Mouse (Mus musculus) embryonic facial prominence, embryonic 13.5 days (tissue): Measurements from ENCODE around the gene Rabgap1l. TPM values are rescaled to one million over a fixed set of nuclear protein-coding genes. Genes with fewer than 3 reads are reported as not detected.

Experiments used
- ATAC-seq: fragments of 200-750 bp; cut with Nextera tagmentation; 2 replicates; pipeline ENCODE4 v1.8.0; 2017; ENCODE audit warnings: low read depth; ENCODE audit not compliant: insufficient number of reproducible peaks, insufficient read depth, low FRiP score, low TSS enrichment
- H3K27ac ChIP-seq: fragments of 300-500 bp; sonication (generic); 2 replicates; pipeline ENCODE4 v1.5.1; 2015; ENCODE audit warnings: moderate library complexity, mild to moderate bottlenecking, inconsistent platforms
- H3K27me3 ChIP-seq: fragments of 300-500 bp; sonication (generic); 2 replicates; pipeline ENCODE4 v1.6.1; 2015; ENCODE audit warnings: mild to moderate bottlenecking, inconsistent platforms
- H3K36me3 ChIP-seq: fragments of 300-500 bp; sonication (generic); 2 replicates; pipeline ENCODE4 v1.6.1; 2015; ENCODE audit warnings: mild to moderate bottlenecking, inconsistent platforms
- H3K4me1 ChIP-seq: fragments of 300-500 bp; sonication (generic); 2 replicates; pipeline ENCODE4 v1.6.1; 2015; ENCODE audit warnings: inconsistent platforms
- H3K4me2 ChIP-seq: fragments of 300-500 bp; sonication (generic); 2 replicates; pipeline ENCODE4 v1.6.1; 2015; ENCODE audit warnings: moderate library complexity, mild to moderate bottlenecking, inconsistent platforms
- H3K4me3 ChIP-seq: fragments of 300-500 bp; sonication (generic); 2 replicates; pipeline ENCODE4 v1.5.1; 2015; ENCODE audit warnings: mild to moderate bottlenecking, inconsistent platforms
- H3K9ac ChIP-seq: fragments of 300-500 bp; sonication (generic); 2 replicates; pipeline ENCODE4 v1.6.1; 2015; ENCODE audit warnings: mild to moderate bottlenecking, inconsistent platforms
- H3K9me3 ChIP-seq: fragments of 300-500 bp; sonication (generic); 2 replicates; pipeline ENCODE4 v1.6.1; 2016; ENCODE audit warnings: inconsistent platforms
- WGBS: fragments of 180-500 bp; shearing (Covaris S2); methylation state at CpG from one replicate; pipeline ENCODE4 v1.1.7; 2015; ENCODE audit warnings: mixed read lengths; 5-methylcytosine and 5-hydroxymethylcytosine counted together
- polyA plus RNA-seq: library from polyadenylated mRNA; unstranded; fragments of >200 nt; fragmentation: Nextera tagmentation; extraction: Ambion mirVana; gene quantifications from 2 replicates; pipeline ENCODE4 v1.2.1, GENCODE M21; 2015

Rabgap1l gene
- polyA plus RNA-seq = 22.1 and 24.5 TPM in 2 replicates

GRCm38 (mm10) chr1:160792686-160793355 is at the start of gene Rabgap1l:
Gene Rabgap1l, minus strand, starts transcription at chr1:160793211.
- Histone ChIP-seq H3K4me3 (peak within 1 kb of the TSS; percentile 89), H3K4me1 (peaks cover 7% of the 10 kb centered on the region), H3K9ac (peak within 1 kb of the TSS; percentile 89), H3K36me3 (no peaks in the 10 kb centered on the region), H3K27me3 (no peaks in the 10 kb centered on the region), H3K9me3 (no peaks in the 10 kb centered on the region), H3K4me2 (peak within 1 kb of the TSS; percentile 95), H3K27ac (peak within 1 kb of the TSS; percentile 66)
- WGBS = 0% methylated on average over 64 of the region's 67 CpGs
- peak; percentile 97 for ATAC-seq

GRCm38 (mm10) chr1:160842567-160842966 is 49.6 kb upstream of the Rabgap1l start:
- no peak for ATAC-seq
- no peaks in the 10 kb centered on the region for H3K9me3 ChIP-seq
- H3K4me2 ChIP-seq = no peak overlapping the region
- WGBS = 79% methylated on average over 10 of the region's 10 CpGs
- no peak overlapping the region for H3K9ac ChIP-seq
- H3K4me3 ChIP-seq = no peak overlapping the region
- H3K27ac ChIP-seq = no peak overlapping the region
- no peaks in the 10 kb centered on the region for H3K36me3 ChIP-seq
- H3K4me1 ChIP-seq = no peaks in the 10 kb centered on the region
- no peaks in the 10 kb centered on the region for H3K27me3 ChIP-seq

DNA sequence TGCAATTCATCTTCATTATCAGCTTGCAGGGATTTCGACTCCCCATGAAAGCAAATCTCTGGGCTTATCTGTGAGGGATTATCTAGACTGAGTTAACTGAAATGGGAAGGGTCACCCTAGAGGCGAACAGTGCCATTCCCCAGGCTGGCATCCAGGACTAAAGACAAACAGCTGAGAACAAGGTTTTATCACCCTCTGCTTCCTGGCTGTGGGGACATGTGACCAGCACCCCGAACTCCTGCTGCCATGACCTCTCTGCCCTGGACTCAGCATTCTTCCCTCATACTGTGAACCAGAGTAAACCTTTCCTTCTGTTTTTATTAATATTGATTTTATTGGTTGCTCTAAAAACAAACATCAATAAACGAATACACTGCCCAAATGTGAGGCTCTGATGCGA is 47.6 kb upstream of the Rabgap1l start:
- Histone ChIP-seq H3K9ac (no peak overlapping the region), H3K4me3 (no peak overlapping the region), H3K4me1 (no peaks in the 10 kb centered on the region), H3K9me3 (no peaks in the 10 kb centered on the region), H3K4me2 (no peak overlapping the region), H3K36me3 (no peaks in the 10 kb centered on the region), H3K27ac (no peak overlapping the region), H3K27me3 (no peaks in the 10 kb centered on the region)
- 68% methylated on average over 5 of the region's 5 CpGs for WGBS
- no peak for ATAC-seq

DNA sequence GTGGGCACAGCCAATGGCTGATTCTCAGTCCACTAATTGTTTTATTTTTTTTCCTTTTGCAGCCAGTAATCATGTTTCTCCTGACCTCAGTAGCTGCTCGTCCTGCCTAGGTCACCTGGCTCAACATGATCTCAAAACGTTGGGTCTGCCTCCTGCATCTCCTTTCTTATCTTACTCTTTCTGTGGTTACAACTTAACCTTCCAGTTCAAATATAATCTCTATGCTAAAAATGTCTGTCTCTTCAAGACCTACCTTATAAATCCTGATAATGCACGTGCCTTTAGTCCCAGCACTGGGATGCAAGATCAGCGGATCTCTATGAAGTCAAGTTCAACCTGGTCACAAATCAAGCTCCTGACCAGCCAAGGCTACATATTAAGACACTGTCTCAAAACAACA is 46.1 kb upstream of the Rabgap1l start:
- H3K27ac ChIP-seq = no peak overlapping the region
- H3K4me2 ChIP-seq = no peak overlapping the region
- ATAC-seq = no peak
- no peaks in the 10 kb centered on the region for H3K9me3 ChIP-seq
- H3K9ac ChIP-seq = no peak overlapping the region
- H3K4me3 ChIP-seq = no peak overlapping the region
- no peaks in the 10 kb centered on the region for H3K4me1 ChIP-seq
- 70% methylated on average over 4 of the region's 4 CpGs for WGBS
- no peaks in the 10 kb centered on the region for H3K27me3 ChIP-seq
- no peaks in the 10 kb centered on the region for H3K36me3 ChIP-seq

- Histone ChIP-seq H3K9ac (no peak overlapping the region), H3K36me3 (no peaks in the 10 kb centered on the region), H3K27me3 (no peaks in the 10 kb centered on the region), H3K4me3 (no peak overlapping the region), H3K27ac (no peak overlapping the region), H3K4me1 (no peaks in the 10 kb centered on the region), H3K9me3 (no peaks in the 10 kb centered on the region), H3K4me2 (no peak overlapping the region)
- no peak for ATAC-seq
- 83% methylated on average over 1 of the region's 1 CpGs for WGBS
Measured at GRCm38 (mm10) chr1:160834446-160834845, 41.4 kb upstream of the Rabgap1l start.

GRCm38 (mm10) chr1:160832267-160833021 is 39.4 kb upstream of the Rabgap1l start:
- no peaks in the 10 kb centered on the region for H3K36me3 ChIP-seq
- 90% methylated on average over 9 of the region's 9 CpGs for WGBS
- H3K9ac ChIP-seq = no peak overlapping the region
- no peaks in the 10 kb centered on the region for H3K27me3 ChIP-seq
- H3K27ac ChIP-seq = no peak overlapping the region
- H3K9me3 ChIP-seq = no peaks in the 10 kb centered on the region
- no peak overlapping the region for H3K4me2 ChIP-seq
- no peaks in the 10 kb centered on the region for H3K4me1 ChIP-seq
- no peak for ATAC-seq
- H3K4me3 ChIP-seq = no peak overlapping the region

- WGBS = 87% methylated on average over 8 of the region's 8 CpGs
- no peaks in the 10 kb centered on the region for H3K36me3 ChIP-seq
- no peak overlapping the region for H3K9ac ChIP-seq
- H3K27ac ChIP-seq = no peak overlapping the region
- no peak overlapping the region for H3K4me3 ChIP-seq
- no peaks in the 10 kb centered on the region for H3K27me3 ChIP-seq
- no peaks in the 10 kb centered on the region for H3K9me3 ChIP-seq
- H3K4me1 ChIP-seq = no peaks in the 10 kb centered on the region
- H3K4me2 ChIP-seq = no peak overlapping the region
- no peak for ATAC-seq
Measured at GRCm38 (mm10) chr1:160830608-160831498, 37.8 kb upstream of the Rabgap1l start.

DNA sequence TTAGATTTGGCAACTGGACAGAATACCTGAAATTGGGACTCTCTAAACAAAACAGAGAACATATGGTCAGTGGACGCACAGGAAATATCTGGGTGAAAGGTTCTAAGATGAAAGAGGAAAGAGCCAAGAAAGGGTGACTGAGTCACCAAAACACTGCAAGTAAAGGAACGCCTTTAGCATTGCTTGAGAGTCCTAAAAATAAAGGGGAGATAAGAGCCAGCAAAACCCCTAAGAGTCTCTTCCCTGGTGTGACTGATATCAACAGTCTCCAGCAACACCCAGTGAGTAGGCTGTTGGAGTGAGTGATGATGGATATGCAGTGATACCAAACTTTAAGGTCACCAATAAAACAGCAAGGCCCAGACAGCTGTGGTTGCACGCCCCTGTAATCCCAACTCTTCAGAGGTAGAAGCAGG is 32.4 kb upstream of the Rabgap1l start:
- Histone ChIP-seq H3K9ac (no peak overlapping the region), H3K4me2 (no peak overlapping the region), H3K27ac (no peak overlapping the region), H3K4me1 (no peaks in the 10 kb centered on the region), H3K36me3 (no peaks in the 10 kb centered on the region), H3K27me3 (no peaks in the 10 kb centered on the region), H3K4me3 (no peak overlapping the region), H3K9me3 (no peaks in the 10 kb centered on the region)
- WGBS = 76% methylated on average over 3 of the region's 3 CpGs
- no peak for ATAC-seq

DNA sequence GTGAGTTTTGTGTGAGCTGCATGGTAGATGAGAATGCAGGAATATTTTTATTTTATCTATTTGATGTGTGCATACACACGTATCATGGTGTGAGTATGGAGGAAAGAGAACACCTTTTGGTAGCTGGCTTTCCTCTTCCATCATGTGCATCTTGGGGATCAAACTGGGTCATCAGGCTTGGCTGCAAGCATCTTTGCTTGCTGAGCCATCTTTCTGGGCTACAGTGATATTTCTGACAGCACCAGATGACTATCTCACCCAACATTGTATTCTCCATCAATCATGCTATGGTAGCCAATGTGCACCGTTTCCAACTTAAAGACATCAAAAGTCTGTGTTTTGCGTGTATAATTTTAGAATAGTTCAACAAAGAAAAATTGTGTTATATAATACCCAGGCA is 30.6 kb upstream of the Rabgap1l start:
- Histone ChIP-seq H3K9ac (no peak overlapping the region), H3K36me3 (no peaks in the 10 kb centered on the region), H3K27ac (no peak overlapping the region), H3K4me1 (no peaks in the 10 kb centered on the region), H3K4me2 (no peak overlapping the region), H3K27me3 (no peaks in the 10 kb centered on the region), H3K4me3 (no peak overlapping the region), H3K9me3 (no peaks in the 10 kb centered on the region)
- WGBS = 89% methylated on average over 3 of the region's 3 CpGs
- no peak for ATAC-seq

DNA sequence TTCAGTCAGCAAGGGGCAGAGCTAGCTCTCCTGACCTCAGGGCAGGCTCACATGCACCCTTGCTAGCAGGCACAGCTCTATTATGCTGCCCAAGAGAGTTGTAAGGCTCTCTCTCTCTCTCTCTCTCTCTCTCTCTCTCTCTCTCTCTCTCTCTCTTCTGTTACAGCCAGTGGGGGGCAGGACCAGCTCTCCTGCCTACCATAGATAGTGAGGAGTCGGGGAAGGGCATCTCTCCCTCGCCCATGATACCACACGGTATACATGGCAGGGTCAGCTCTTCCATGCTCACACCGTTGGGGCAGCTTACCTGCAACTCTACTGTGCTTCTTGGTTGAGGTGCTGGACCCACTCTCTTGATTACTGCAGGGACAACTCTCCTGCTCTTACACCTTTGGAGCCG is 21.2 kb upstream of the Rabgap1l start:
- H3K9ac ChIP-seq = no peak overlapping the region
- WGBS = 92% methylated on average over 5 of the region's 5 CpGs
- ATAC-seq = no peak

GRCm38 (mm10) chr1:160812428-160812827 is 19.4 kb upstream of the Rabgap1l start:
- H3K9ac ChIP-seq = no peak overlapping the region
- no peak overlapping the region for H3K4me3 ChIP-seq
- H3K27me3 ChIP-seq = no peaks in the 10 kb centered on the region
- H3K4me1 ChIP-seq = no peaks in the 10 kb centered on the region
- H3K27ac ChIP-seq = no peak overlapping the region
- H3K4me2 ChIP-seq = no peak overlapping the region
- H3K9me3 ChIP-seq = no peaks in the 10 kb centered on the region
- no peak for ATAC-seq
- no peaks in the 10 kb centered on the region for H3K36me3 ChIP-seq

More for the DNA sequence above, 21.2 kb upstream of the Rabgap1l start:
- Histone ChIP-seq H3K27me3 (no peaks in the 10 kb centered on the region), H3K36me3 (no peaks in the 10 kb centered on the region), H3K4me2 (no peak overlapping the region), H3K4me3 (no peak overlapping the region), H3K4me1 (no peaks in the 10 kb centered on the region), H3K27ac (no peak overlapping the region), H3K9me3 (no peaks in the 10 kb centered on the region)
